Mouse (Mus musculus): ENCODE data around the gene Itgb5.

DNA sequence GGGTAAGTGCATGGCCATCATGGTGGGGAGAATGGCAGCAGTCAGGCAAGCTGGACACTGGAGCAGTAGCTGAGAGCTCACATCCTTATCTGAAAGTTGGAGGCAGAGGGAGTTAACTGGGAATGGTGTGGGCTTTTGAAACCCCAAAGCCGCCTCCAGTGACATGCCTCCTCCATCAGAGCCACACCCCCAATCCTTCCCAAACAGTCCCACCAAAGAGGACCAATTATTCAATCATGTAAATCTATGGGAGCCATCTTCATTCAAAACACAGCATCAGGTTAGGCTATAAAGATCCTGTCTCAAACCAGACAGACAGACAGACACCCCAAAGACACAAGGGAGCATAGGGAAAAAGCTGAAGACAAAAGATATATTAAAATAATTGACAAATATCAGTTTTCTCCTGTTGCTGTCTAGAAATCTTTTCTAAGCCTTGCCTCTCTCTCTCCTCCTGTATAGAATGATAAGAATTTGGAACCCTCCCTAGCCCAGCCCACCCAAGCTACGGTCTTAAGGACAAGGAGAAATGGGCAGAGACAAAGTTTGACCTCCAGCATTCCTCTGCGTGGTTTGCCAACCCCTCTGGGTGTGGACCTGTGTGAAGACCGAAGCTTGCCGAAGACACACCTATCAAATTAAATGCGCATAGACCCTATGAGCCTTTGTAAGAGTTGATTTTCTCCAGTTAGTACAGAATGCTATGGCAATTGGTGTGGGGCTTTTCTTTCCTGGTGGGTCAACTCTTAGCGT, 10.9 kb upstream of the Itgb5 start:
- TF ChIP-seq CTCF (IDR thresholded peaks at IDR 0.05; ENCODE audit: low read depth, low read length) (no peak), POLR2A (IDR thresholded peaks at IDR 0.05; ENCODE audit: insufficient read depth, low read length) (no peak)
